ENCODE assay signal across 21 mouse cellular contexts in genomic region chr3:24872254-24872653, GRCm38 (mm10).
"Had no signal": no experiment of that assay in that cellular context is flagged by ENCODE, and none has a peak within 500 bp of the region (broad histone marks: within the 10 kb centered on the region; RNA-seq: fewer than 3 reads in every experiment).

No protein-coding gene starts in this region.

- DNase-seq: cerebellum, adult 8-10 months; cerebellum, adult 9-10 months; cerebellum, adult 9-11 months; cerebellum, postnatal 10 days; cerebellum, postnatal 14 days; cerebellum, postnatal 25 days; cerebellum, postnatal 36 days; embryo, embryonic 11 days; forebrain, postnatal 0 days; gastrocnemius, adult 2 months; gastrocnemius, postnatal 10 days; gastrocnemius, postnatal 14 days; gastrocnemius, postnatal 25 days; gastrocnemius, postnatal 36 days; heart, adult 11 months; heart, adult 18-20 months; heart, adult 2 months had no signal

- ATAC-seq: forebrain, embryonic 13.5 days; forebrain, embryonic 14.5 days; forebrain, embryonic 15.5 days; forebrain, embryonic 16.5 days; forebrain, postnatal 0 days had no signal
